Mouse (Mus musculus) MEL (cell line): ENCODE results near the gene Cd9. TPM values are rescaled to one million over a fixed set of nuclear protein-coding genes. Genes with fewer than 3 reads are reported as not detected.

Experiments
- DNase-seq: peaks from one replicate; pipeline ENCODE4 v3.0.0; 2011; ENCODE audit warnings: low read depth, low spot score
- H3K27ac ChIP-seq: 2 replicates; pipeline ENCODE4 v1.5.1; 2012; ENCODE audit warnings: low read depth, mild to moderate bottlenecking, control low read depth, low read length, moderate library complexity; ENCODE audit not compliant: control insufficient read depth
- H3K27me3 ChIP-seq, 2 experiments: fragments of 150-350 bp in 1 of 2; sonication (generic) in 1 of 2; 2 replicates each; pipeline ENCODE4 v1.6.1; 2012; ENCODE audit warnings: low read length in 2 of 2, mild to moderate bottlenecking in 2 of 2, improper control_type of control experiment in 1 of 2, moderate library complexity in 1 of 2; ENCODE audit not compliant: insufficient read depth in 2 of 2, control insufficient read depth in 1 of 2
- H3K36me3 ChIP-seq, 2 experiments: 2 replicates each; pipeline ENCODE4 v1.6.1; 2012 to 2014; ENCODE audit warnings: low read length in 2 of 2, improper control_type of control experiment in 1 of 2, inconsistent platforms in 1 of 2, mild to moderate bottlenecking in 1 of 2; ENCODE audit not compliant: insufficient read depth in 2 of 2, control insufficient read depth in 1 of 2
- H3K4me1 ChIP-seq, 2 experiments: fragments of 150-350 bp in 1 of 2; sonication (generic) in 1 of 2; 2 replicates each; pipeline ENCODE4 v1.6.1; 2012; ENCODE audit warnings: low read length in 2 of 2, improper control_type of control experiment in 1 of 2, mild to moderate bottlenecking in 1 of 2; ENCODE audit not compliant: insufficient read depth in 2 of 2, control insufficient read depth in 1 of 2
- H3K4me3 ChIP-seq, 2 experiments: fragments of 150-350 bp in 1 of 2; sonication (generic) in 1 of 2; 2 replicates each; pipeline ENCODE4 v1.5.1; 2012; ENCODE audit warnings: low read depth in 2 of 2, low read length in 2 of 2, mild to moderate bottlenecking in 2 of 2, moderate library complexity in 2 of 2, control low read depth in 1 of 2, improper control_type of control experiment in 1 of 2; ENCODE audit not compliant: control insufficient read depth in 1 of 2, insufficient read depth in 1 of 2
- H3K79me2 ChIP-seq: 2 replicates; pipeline ENCODE4 v1.6.1; 2012; ENCODE audit warnings: mild to moderate bottlenecking, low read length, moderate library complexity; ENCODE audit not compliant: control insufficient read depth, poor library complexity, insufficient read depth
- H3K9ac ChIP-seq: 2 replicates; pipeline ENCODE4 v1.6.1; 2012; ENCODE audit warnings: low read depth, mild to moderate bottlenecking, control low read depth, low read length, moderate library complexity; ENCODE audit not compliant: control insufficient read depth, poor library complexity, severe bottlenecking
- H3K9me3 ChIP-seq: fragments of 150-350 bp; sonication (generic); replicated peaks from 2 replicates; pipeline ENCODE4 v1.6.1; 2012; ENCODE audit warnings: mild to moderate bottlenecking, low read length, improper control_type of control experiment, moderate library complexity; ENCODE audit not compliant: insufficient read depth
- E2F4 ChIP-seq: IDR thresholded peaks from 2 replicates; pipeline ENCODE4 v1.6.1; 2011; ENCODE audit warnings: low read depth, low read length, improper control_type of control experiment, borderline replicate concordance
- ELF1 ChIP-seq: IDR thresholded peaks from 2 replicates; pipeline ENCODE4 v1.6.1; 2014; ENCODE audit warnings: low read depth, mild to moderate bottlenecking, inconsistent platforms, low read length, improper control_type of control experiment, moderate library complexity
- EP300 ChIP-seq, 2 experiments: IDR thresholded peaks; 2 replicates each; pipeline ENCODE4 v1.6.1; 2011; ENCODE audit warnings: improper control_type of control experiment in 2 of 2, low read length in 2 of 2, low read depth in 1 of 2, mild to moderate bottlenecking in 1 of 2
- GATA1 ChIP-seq: IDR thresholded peaks from 2 replicates; pipeline ENCODE4 v1.6.1; 2011; ENCODE audit warnings: low read depth, low read length, improper control_type of control experiment
- HCFC1 ChIP-seq: IDR thresholded peaks from 2 replicates; pipeline ENCODE4 v1.6.1; 2012; ENCODE audit warnings: low read depth, mild to moderate bottlenecking, inconsistent platforms, low read length, improper control_type of control experiment, moderate library complexity
- JUND ChIP-seq: IDR thresholded peaks from 2 replicates; pipeline ENCODE4 v1.6.1; 2011; ENCODE audit warnings: low read depth, mild to moderate bottlenecking, improper control_type of control experiment, low read length
- MAX ChIP-seq: IDR thresholded peaks from 2 replicates; pipeline ENCODE4 v1.6.1; 2011; ENCODE audit warnings: low read length, improper control_type of control experiment
- MAZ ChIP-seq: IDR thresholded peaks from 2 replicates; pipeline ENCODE4 v1.6.1; 2012; ENCODE audit warnings: low read depth, mild to moderate bottlenecking, inconsistent platforms, low read length, improper control_type of control experiment
- MEF2A ChIP-seq: IDR thresholded peaks from 2 replicates; pipeline ENCODE4 v1.6.1; 2014; ENCODE audit warnings: low read depth, mild to moderate bottlenecking, inconsistent platforms, low read length, improper control_type of control experiment; ENCODE audit not compliant: poor library complexity, insufficient replicate concordance, severe bottlenecking; ENCODE audit errors: extremely low read depth
- MXI1 ChIP-seq: IDR thresholded peaks from 2 replicates; pipeline ENCODE4 v1.6.1; 2011; ENCODE audit warnings: mild to moderate bottlenecking, low read depth, low read length, improper control_type of control experiment
- MYC ChIP-seq: IDR thresholded peaks from 2 replicates; pipeline ENCODE4 v1.6.1; 2011; ENCODE audit warnings: low read depth, mild to moderate bottlenecking, low read length, improper control_type of control experiment, moderate library complexity
- NRF1 ChIP-seq: IDR thresholded peaks from 2 replicates; pipeline ENCODE4 v1.6.1; 2014; ENCODE audit warnings: low read depth, mild to moderate bottlenecking, inconsistent platforms, low read length, improper control_type of control experiment, moderate library complexity; ENCODE audit not compliant: poor library complexity, insufficient read depth, severe bottlenecking
- POLR2AphosphoS2 ChIP-seq: IDR thresholded peaks from 2 replicates; pipeline ENCODE4 v1.6.1; 2011; ENCODE audit warnings: low read length, improper control_type of control experiment
- RCOR1 ChIP-seq: IDR thresholded peaks from 2 replicates; pipeline ENCODE4 v1.6.1; 2012; ENCODE audit warnings: low read depth, mild to moderate bottlenecking, inconsistent platforms, low read length, improper control_type of control experiment
- SIN3A ChIP-seq: IDR thresholded peaks from 2 replicates; pipeline ENCODE4 v1.6.1; 2012; ENCODE audit warnings: low read length, improper control_type of control experiment, inconsistent platforms
- SMC3 ChIP-seq: IDR thresholded peaks from 2 replicates; pipeline ENCODE4 v1.6.1; 2011; ENCODE audit warnings: low read depth, low read length, improper control_type of control experiment
- TAL1 ChIP-seq: IDR thresholded peaks from 2 replicates; pipeline ENCODE4 v1.6.1; 2012; ENCODE audit warnings: mild to moderate bottlenecking, inconsistent platforms, low read length, moderate library complexity, mixed read lengths
- TBP ChIP-seq: IDR thresholded peaks from 2 replicates; pipeline ENCODE4 v1.8.0; 2011; ENCODE audit warnings: low read depth, low read length, improper control_type of control experiment
- ZMIZ1 ChIP-seq: IDR thresholded peaks from 2 replicates; pipeline ENCODE4 v1.6.1; 2012; ENCODE audit warnings: low read depth, mild to moderate bottlenecking, inconsistent platforms, low read length, improper control_type of control experiment, moderate library complexity
- polyA plus RNA-seq, 2 experiments: library from polyadenylated mRNA; stranded (reverse) in 1 of 2; unstranded in 1 of 2; fragments of >175 nt in 1 of 2; fragments of >200 nt in 1 of 2; gene quantifications; 2 replicates each; pipeline versions ENCODE4 v1.2.1 to v1.2.4; 2012; ENCODE audit warnings: low replicate concordance in 2 of 2, low read depth in 1 of 2; ENCODE audit not compliant: insufficient read length in 2 of 2, insufficient read depth in 1 of 2, missing spikeins in 1 of 2
- total RNA-seq: library from RNA; depleted of rRNA; stranded (reverse); fragments of 300-350 nt; gene quantifications from 2 replicates; pipeline ENCODE4 v1.2.3, GENCODE M21; 2012

The Cd9 gene
- total and polyA plus RNA-seq, 3 experiments = 3.6 to 10.9 TPM; not detected in 1

DNA sequence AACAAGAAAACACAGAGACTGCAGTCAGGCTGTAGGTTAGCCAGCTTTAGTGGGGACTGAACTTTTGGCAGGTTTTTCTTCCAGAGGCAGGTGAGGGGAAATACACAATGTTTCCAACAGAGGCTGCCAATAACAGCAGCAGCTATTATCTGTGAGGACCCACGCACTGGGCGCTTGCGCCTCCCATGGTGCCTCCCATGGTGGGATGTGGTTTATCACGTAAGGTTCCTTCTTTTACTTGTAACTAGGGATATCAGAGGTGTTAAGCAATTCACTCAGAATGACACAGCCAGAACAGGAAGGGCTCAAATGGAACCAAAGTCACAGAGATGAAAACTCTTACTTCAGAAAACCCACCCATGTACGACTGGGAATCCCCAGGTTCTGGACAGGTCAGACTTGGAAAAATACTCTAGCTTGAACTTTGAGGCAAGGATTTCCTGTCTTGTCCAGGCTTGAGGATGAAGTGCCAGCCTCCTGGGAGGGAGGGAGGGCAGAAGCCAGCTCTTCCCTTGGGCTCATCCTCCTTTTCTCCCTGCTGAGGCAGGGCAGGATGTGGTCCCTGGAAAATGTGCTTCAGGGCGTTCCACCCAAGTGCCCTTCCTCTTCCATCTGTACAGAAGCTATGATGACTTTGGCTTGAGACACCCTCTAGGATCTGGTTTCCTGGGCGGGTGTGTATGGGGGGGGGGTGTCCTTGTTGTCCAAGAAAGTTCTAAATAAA, 12.8 kb downstream of the Cd9 start:
- peak; percentile 74 for DNase-seq
- no peaks in the 10 kb centered on the region for H3K27me3 ChIP-seq
- TF ChIP-seq SIN3A = peak; percentile 37
- no peak; the same call in 1 of the 2 replicates for TF ChIP-seq TBP
- no peak for TF ChIP-seq ELF1
- TF ChIP-seq MAZ = no peak
- TF ChIP-seq GATA1 = peak; percentile 25; the same call in 1 of the 2 replicates
- TF ChIP-seq EP300 (IDR thresholded peaks at IDR 0.05; ENCODE audit: low read depth in 1 of 2, low read length in 2 of 2) = 0 out of 4 replicates have a peak, but pooled peaks of 1 of the 2 experiments have one; percentile 12
- no peak for TF ChIP-seq MYC
- TF ChIP-seq MEF2A = no peak
- TF ChIP-seq HCFC1 = no peak
- TF ChIP-seq E2F4 = no peak
- no peak for TF ChIP-seq MAX
- TF ChIP-seq RCOR1 = no peak
- peak; percentile 28 for TF ChIP-seq TAL1
- peak; percentile 50; the same call in 1 of the 2 replicates for TF ChIP-seq NRF1
- no peak for TF ChIP-seq POLR2AphosphoS2
- TF ChIP-seq ZMIZ1 = no peak
- TF ChIP-seq JUND = no peak
- TF ChIP-seq MXI1 = no peak
- no peak for TF ChIP-seq SMC3
- peaks cover 3 to 14% of the 10 kb centered on the region in 2 experiments; a peak in 3 of 4 replicates for H3K4me1 ChIP-seq
- H3K9me3 ChIP-seq = no peaks in the 10 kb centered on the region
- H3K9ac ChIP-seq = no peak overlapping the region; the same call in 1 of the 2 replicates
- H3K27ac ChIP-seq = peak overlapping the region; percentile 24; the same call in 1 of the 2 replicates
- peaks cover 0 to 4% of the 10 kb centered on the region in 2 experiments; a peak in 2 of 4 replicates for H3K36me3 ChIP-seq
- H3K4me3 ChIP-seq = peak overlapping the region in 1 of 2 experiments; percentile 38; a peak in 2 of 4 replicates
- no peaks in the 10 kb centered on the region for H3K79me2 ChIP-seq
